Comparison of ENCODE assay signal across 17 mouse cellular contexts in the genomic region with DNA sequence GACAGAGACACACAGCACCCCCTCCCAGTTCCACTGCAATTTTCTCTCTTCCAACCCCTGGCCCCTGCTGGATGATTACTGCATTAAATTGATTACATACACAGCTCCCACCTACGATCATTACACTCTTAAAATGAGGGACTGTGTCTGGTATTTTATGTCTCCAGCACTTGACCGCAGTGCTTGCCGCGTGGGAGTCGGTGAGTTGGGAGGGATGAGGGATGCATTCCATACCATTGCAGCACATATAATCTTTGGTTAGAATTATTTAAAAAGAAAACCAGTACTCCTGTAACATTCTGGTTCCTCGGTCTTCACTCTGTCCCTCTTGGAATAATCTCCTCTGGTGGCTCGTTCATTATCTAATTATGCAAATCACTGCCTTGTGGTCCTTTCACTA.
"Had no signal": no experiment of that assay in that cellular context is flagged by ENCODE, and none has a peak within 500 bp of the region (broad histone marks: within the 10 kb centered on the region; RNA-seq: fewer than 3 reads in every experiment).

No protein-coding gene starts in this region.

- ATAC-seq: intestine, embryonic 15.5 days; liver, postnatal 0 days had no signal

- H3K27ac ChIP-seq: intestine, embryonic 15.5 days; layer of hippocampus, adult 2 months; limb, embryonic 12.5 days; liver, embryonic 13.5 days; lung, embryonic 15.5 days; macrophage; neural tube, embryonic 12.5 days had no signal

- H3K27me3 ChIP-seq: limb, embryonic 12.5 days; liver, embryonic 13.5 days; lung, embryonic 15.5 days; neural tube, embryonic 12.5 days had no signal

- H3K36me3 ChIP-seq: intestine, embryonic 15.5 days; limb, embryonic 12.5 days; liver, embryonic 13.5 days; lung, embryonic 15.5 days; neural tube, embryonic 12.5 days had no signal

- H3K4me1 ChIP-seq: limb, embryonic 12.5 days; liver, embryonic 13.5 days; lung, embryonic 15.5 days; neural tube, embryonic 12.5 days had no signal

- H3K4me3 ChIP-seq: intestine, embryonic 15.5 days; layer of hippocampus, adult 2 months; limb, embryonic 12.5 days; liver, embryonic 13.5 days; lung, embryonic 15.5 days; megakaryocyte, embryonic 14.5 days; neural tube, embryonic 12.5 days had no signal

- H3K4me2 ChIP-seq: intestine, embryonic 15.5 days; limb, embryonic 12.5 days; liver, embryonic 13.5 days; lung, embryonic 15.5 days; neural tube, embryonic 12.5 days had no signal

- H3K9ac ChIP-seq: intestine, embryonic 15.5 days; limb, embryonic 12.5 days; liver, embryonic 13.5 days; liver, postnatal 0 days; lung, embryonic 15.5 days; neural tube, embryonic 12.5 days had no signal

- DNase-seq: kidney, adult 18-20 months; kidney, postnatal 10 days; liver; liver, embryonic 13.5 days; liver, postnatal 0 days; lung, postnatal 14 days; right cerebral cortex, postnatal 4 days; spleen, adult 18-20 months; thymus, adult 2 months; thymus, postnatal 25 days had no signal

- H3K9me3 ChIP-seq: intestine, embryonic 15.5 days; limb, embryonic 12.5 days; liver, embryonic 13.5 days; lung, embryonic 15.5 days; megakaryocyte, embryonic 14.5 days; neural tube, embryonic 12.5 days had no signal
